Mouse (Mus musculus) skeletal muscle tissue, adult 2 months (tissue): Measurements from ENCODE around the gene Scube1.

Experiments
- DNase-seq: peaks from one replicate; pipeline ENCODE4 v3.0.0-alpha.2; 2012; ENCODE audit warnings: low read depth, low spot score

The Scube1 gene

DNA sequence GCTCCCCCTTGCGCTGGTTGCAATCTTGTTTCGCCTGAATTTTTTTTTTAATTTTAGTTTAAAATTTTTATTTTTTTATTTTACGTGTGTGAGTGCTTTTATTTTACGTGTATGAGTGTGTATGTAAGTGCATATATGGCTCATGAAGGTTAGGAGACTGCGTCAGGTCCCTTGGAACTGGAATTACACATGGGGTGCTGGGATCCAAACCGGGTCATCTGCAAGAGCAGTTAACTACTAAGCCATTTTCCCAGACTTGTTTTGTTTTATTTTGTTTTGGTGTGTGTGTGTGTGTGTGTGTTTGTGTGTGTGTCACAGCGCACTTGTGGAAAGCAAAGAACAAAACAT, 129.5 kb downstream of the Scube1 start:
- no peak for DNase-seq

- DNase-seq: peak; percentile 94
Measured at GRCm38 (mm10) chr15:83594513-83595363, 130.1 kb downstream of the Scube1 start, which contains the start of gene Ttll12. Gene Ttll12 (minus strand): TSS chr15:83595157.

DNA sequence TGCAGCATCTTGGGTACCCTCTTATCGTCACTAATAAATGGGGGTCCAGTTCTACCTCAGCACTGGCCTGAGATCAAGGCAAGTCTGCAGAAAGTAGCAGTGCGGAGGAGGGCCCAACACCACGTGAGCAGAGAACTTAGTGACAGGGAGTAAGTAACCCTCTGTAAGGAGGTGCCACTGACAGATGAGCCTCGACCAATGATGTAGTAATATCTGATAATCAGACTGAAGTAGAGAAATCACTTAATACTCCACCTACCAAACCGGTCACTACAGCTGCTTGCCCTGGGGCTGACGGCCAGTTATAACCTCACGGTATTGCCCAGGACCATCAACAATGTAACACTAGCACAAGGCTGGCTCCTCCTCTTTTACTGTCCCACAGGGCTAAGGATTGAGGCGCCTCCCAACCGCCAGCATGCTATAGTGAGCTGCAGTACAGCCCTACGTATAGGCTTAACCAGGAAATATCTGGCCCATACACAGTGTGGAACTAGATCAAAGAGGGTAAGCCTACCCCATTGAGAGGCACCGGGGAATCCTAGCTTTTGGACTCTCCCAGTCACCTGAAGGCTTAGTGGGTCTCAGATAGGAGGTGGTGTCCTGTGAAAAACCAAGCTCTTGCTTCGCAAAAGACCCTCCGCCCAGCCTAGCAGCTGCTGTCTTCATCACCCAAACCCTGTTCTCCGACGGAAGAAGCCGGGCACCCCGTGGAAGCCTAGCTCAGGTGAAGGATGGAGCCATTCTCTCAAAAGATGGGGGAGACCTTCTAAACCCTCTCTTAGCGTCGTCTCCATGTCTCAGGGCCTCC, 130.9 kb downstream of the Scube1 start:
- no peak for DNase-seq

- DNase-seq: no peak
Measured at GRCm38 (mm10) chr15:83593189-83593585, 131.6 kb downstream of the Scube1 start.

DNA sequence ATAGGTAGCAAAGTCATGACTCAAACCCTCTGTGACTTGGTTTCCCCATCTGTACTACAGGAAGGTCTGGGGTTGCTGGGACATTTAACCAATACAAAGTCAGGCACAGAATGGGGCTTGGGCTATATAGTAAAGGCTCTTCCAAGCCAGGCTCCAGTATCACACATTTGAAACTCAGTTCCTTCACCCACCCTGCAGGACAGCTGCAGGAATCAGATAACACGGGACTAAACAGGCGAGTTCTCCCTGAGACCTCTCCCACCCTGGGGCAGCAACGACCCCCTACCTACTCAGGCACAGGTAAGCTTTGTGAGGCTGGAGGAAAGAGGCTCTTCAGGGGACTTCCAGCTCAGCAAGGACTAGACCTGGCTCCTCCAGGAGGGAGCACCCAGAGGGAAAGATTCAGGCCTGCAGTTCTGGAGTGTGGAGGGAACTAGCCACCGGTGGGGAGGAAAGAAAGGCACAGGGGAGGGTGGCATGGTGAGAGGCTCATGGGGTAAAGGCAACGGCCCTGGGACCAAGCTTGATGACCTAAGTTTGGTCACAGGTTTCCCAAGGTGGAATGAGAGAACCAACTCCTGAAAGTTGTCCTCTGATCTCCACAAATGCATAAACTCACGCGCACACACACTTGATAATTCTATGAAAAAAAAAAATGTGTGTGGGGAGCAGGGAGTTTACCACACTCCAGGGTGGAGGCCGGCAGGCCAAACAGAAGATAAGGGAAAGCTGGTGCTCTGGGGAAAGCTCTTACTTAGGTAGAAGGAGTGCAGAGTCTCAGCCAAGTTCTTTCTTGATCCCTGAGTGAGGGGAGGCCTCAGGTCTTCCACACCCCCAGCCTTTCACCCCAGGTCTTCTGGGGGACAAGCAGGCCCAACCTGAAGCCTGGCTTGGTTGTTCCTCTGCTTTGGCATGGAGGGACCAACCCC, 132.3 kb downstream of the Scube1 start:
- DNase-seq: no peak

- DNase-seq: no peak
Measured at GRCm38 (mm10) chr15:83591758-83592157, 133.1 kb downstream of the Scube1 start.

DNA sequence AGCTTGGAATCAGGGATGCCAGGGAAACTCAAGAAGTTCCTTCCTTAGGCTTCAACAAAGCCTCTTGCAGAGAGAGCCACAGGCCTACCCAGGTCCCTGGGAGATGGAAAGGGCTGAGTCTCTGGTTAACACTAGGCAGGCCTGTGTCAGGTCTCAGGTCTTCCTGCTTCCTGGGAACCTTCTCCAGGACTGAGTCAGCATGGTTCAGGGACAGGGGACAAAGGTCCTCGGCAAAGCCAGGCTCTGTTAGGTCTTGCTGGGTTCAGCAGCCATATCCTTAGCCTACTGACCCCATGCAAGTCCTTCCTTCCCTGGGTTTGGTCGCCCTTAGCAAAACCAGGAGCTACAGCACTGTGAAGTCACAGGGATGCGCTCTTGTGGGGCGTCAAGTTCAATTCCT, 134.0 kb downstream of the Scube1 start:
- DNase-seq: no peak

DNA sequence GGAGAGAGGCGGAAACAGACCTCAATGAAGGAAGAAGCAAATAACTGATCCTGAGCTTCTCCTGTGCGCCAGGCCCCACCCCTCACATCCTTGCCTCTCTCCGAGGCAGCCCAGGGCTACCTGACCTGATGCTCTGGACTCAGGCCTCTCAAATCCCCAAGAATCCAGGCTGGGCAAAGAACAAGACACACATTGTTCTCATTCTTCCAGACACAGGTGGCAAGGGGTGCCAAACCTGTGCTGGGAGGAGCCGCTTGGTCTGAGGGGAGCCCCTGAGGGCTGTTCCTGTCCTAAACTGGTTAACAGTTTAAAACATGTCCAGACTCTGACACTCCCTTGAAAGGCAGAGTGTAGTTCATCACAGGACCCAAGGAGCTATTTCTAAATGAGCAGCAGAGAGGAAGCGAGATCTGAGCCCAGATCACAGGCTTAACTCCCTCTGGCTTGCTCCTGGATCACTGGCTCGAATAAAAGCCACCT, 140.0 kb downstream of the Scube1 start:
- DNase-seq: no peak

GRCm38 (mm10) chr15:83583419-83584156, 141.2 kb downstream of the Scube1 start:
- DNase-seq: peak; percentile 69

DNA sequence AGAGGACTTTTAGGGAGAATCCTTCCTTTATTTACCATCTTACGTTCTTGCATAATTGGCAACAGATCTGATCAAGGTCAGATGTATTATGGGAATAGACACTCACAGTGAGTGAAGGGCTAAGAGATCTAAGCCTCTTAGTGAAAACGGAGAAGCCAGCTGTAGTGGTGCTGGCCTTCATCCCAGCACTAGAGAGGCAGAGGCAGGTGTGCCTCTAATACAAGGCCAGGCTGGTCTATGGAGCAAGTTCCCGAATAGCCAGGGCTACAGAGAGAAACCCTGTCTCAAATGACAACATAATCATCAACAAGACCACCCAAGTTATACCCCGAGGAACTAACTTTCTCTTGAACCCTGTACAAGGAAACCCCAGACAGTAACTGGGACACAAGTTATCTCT, 141.9 kb downstream of the Scube1 start:
- peak; percentile 44 for DNase-seq

DNA sequence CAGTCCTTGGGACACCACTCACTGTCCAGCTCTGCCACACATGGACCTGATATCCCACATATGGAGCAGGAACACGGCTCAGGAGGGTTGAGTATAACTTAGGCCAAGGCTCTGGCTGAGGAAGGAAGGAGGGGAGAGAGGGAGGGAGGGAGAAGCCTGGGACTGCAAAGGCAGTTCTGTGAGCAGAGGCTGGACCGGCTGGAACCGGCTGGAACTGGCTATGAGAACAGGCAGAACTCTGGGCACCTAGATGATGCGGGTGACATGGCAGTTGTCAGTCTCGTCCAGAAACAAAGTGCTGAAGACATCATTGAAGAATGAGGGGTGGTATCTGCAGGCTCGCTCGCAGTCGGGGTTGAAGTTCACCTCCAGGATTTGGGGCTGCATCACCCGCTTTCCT, 148.2 kb downstream of the Scube1 start:
- DNase-seq: no peak

DNA sequence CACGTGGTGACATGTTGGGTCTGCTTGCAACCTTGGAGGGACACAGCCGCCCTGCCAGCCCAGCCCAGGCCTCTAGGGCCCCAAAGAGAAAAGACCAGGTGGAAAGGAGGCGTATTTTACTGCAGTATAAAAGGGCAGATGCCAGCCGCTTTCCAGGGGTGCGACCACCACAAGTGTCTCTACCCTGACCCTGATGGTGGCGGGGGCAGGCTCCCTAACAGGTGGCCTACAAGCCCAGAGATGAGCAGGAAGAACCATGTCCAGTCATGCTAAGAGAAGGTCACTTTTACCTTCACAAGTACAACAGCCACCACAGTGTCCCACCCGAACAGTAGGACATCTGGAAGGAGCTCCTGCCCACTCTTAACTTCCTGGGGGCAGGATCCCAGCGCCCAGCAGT, 149.3 kb downstream of the Scube1 start:
- DNase-seq: no peak

DNA sequence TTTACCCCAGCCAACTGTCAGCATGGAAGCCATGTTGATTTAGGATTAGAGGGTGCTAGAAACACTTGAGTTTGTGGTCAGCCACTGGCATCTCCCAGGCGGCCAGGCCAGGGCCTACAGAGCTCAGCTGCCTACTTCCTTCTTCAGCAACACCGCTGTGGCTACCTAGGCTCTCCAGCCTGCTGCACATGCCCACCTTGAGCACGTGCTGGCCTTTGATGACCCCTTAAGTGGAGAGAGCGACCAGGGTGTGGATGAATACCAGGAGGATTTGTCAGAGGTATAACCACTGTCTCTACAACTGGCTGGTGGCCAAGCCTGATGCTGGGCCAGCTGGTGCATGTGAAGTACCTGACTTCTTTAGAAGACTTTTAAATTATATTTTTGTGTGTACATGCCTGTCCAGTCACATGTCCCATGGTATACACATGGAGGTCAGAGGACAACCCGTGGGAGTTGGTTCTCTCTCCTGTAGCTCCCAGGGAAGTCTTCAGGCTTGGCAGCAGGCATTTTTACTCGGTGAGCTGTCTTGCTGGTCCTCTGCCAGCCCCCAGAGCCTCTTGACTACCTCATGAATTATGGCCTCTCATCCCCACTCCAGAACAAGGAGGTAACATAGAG, 150.0 kb downstream of the Scube1 start:
- no peak for DNase-seq

GRCm38 (mm10) chr15:83573606-83574005, 151.2 kb downstream of the Scube1 start:
- no peak for DNase-seq

DNA sequence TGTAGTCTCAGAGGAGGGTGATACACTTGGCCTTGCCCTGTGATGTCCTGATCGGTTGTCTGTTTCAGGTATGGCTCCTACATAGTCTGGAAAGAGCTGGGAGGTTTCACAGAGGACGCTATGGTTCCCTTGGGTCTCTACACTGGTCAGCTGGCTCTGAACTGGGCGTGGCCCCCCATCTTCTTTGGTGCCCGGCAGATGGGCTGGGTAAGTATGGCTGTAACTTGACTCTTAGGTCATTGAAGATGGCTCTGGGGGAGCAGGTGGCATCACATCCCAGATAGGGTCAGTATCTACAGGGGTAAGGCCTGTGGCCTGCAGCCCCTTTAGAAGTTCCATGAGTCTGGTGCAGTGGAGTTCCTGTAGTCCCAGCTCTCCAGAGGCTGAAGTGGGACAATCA, 152.7 kb downstream of the Scube1 start:
- DNase-seq: no peak

DNA sequence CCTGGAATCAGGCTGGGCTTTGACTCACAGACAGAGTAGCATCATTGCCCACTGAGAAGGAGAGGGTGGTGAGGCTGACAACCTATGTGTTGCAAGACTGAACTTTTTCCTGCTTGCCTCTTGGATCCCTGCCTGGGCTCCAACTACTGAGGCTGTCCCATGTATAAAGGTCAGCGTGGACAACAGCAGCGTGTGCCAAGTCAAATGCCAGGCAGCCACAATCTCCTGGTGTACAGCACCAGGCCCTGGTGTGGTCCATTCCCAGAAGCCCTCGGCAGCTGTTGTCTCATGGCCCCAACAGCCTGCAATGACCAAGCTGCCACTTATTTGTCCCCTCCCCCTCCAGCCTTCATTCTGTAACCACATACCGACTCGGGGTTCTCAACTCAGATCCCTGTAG, 153.2 kb downstream of the Scube1 start:
- DNase-seq: peak; percentile 44

- DNase-seq: no peak
Measured at GRCm38 (mm10) chr15:83570641-83571040, 154.2 kb downstream of the Scube1 start.

GRCm38 (mm10) chr15:83569682-83570081, 155.1 kb downstream of the Scube1 start:
- no peak for DNase-seq

GRCm38 (mm10) chr15:83568544-83568943, 156.3 kb downstream of the Scube1 start:
- no peak for DNase-seq

DNA sequence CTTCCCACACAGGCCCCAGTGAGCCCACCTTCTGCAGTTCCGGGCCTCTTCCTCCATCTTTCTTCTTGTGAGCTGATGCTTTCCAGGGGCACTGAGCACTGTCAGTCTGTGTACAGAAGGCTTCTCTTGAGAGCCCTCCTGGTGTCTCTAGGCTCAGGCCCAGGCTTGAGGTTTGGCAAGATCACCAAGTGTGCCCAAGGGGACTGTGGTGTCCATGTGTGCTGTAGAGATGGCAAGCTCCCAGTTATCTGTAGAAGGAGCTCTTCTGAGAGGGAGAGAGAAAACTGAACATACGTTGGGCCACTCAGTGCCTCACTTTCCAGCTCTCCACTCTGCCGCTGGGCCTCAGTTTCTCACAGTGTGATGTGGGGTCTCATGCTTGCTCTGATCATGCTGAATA, 157.1 kb downstream of the Scube1 start:
- no peak for DNase-seq
